Mouse (Mus musculus) heart, postnatal 0 days (tissue): ENCODE measurements at regions not wholly inside any gene's neighbourhood (a gene's known extent, or its start where the extent isn't known, plus 50 kb on each side); places are given as distances from the start of the nearest gene placed in this dataset.

Experiments
- ATAC-seq: fragments of 200-750 bp; cut with Nextera tagmentation; 2 replicates; pipeline ENCODE4 v1.8.0; 2017; ENCODE audit warnings: low read depth, moderate number of reproducible peaks, moderate library complexity; ENCODE audit not compliant: insufficient read depth
- DNase-seq: peaks from one replicate; pipeline ENCODE4 v3.0.0-alpha.2; 2016; ENCODE audit warnings: low spot score
- H3K27ac ChIP-seq: fragments of 300-500 bp; sonication (generic); 2 replicates; pipeline ENCODE4 v1.5.1; 2014; ENCODE audit warnings: low read depth, mild to moderate bottlenecking
- H3K27me3 ChIP-seq: fragments of 300-500 bp; sonication (generic); 2 replicates; pipeline ENCODE4 v1.6.1; 2014; ENCODE audit warnings: low read length, mixed read lengths; ENCODE audit not compliant: control insufficient read depth, insufficient read depth
- H3K36me3 ChIP-seq: fragments of 300-500 bp; sonication (generic); replicated peaks from 2 replicates; pipeline ENCODE4 v1.6.1; 2014; ENCODE audit warnings: low read length, mixed read lengths; ENCODE audit not compliant: control insufficient read depth, insufficient read depth
- H3K4me1 ChIP-seq: fragments of 300-500 bp; sonication (generic); 2 replicates; pipeline ENCODE4 v1.6.1; 2014; ENCODE audit warnings: antibody characterized with exemption; ENCODE audit not compliant: control insufficient read depth, insufficient read depth
- H3K4me2 ChIP-seq: fragments of 300-500 bp; sonication (generic); 2 replicates; pipeline ENCODE4 v1.6.1; 2014; ENCODE audit warnings: low read depth, mild to moderate bottlenecking, low read length, moderate library complexity
- H3K4me3 ChIP-seq: fragments of 300-500 bp; sonication (generic); 2 replicates; pipeline ENCODE4 v1.5.1; 2014; ENCODE audit warnings: low read depth, low read length
- H3K9ac ChIP-seq: fragments of 300-500 bp; sonication (generic); replicated peaks from 2 replicates; pipeline ENCODE4 v1.6.1; 2014; ENCODE audit warnings: low read depth, low read length, mixed read lengths
- H3K9me3 ChIP-seq: fragments of 300-500 bp; sonication (generic); replicated peaks from 2 replicates; pipeline ENCODE4 v1.6.1; 2016; ENCODE audit warnings: low read length; ENCODE audit not compliant: control insufficient read depth
- CTCF ChIP-seq: IDR thresholded peaks from 2 replicates; pipeline ENCODE4 v1.5.1; 2016; ENCODE audit warnings: antibody characterized with exemption, control low read depth, low read depth
- EP300 ChIP-seq: IDR thresholded peaks from 2 replicates; pipeline ENCODE4 v1.6.1; 2016; ENCODE audit warnings: antibody characterized with exemption, low read depth
- WGBS: fragments of 180-500 bp; shearing (Covaris S2); extraction: QIAGEN DNeasy Blood & Tissue Kit; methylation state at CpG from one replicate; pipeline ENCODE4 v1.1.7; 2014; 5-methylcytosine and 5-hydroxymethylcytosine counted together

- no peaks in the 10 kb centered on the region for H3K9me3 ChIP-seq
- H3K4me1 ChIP-seq: no peaks in the 10 kb centered on the region
- H3K36me3 ChIP-seq: no peaks in the 10 kb centered on the region
- H3K4me2 ChIP-seq: no peak overlapping the region
- no peak overlapping the region for H3K4me3 ChIP-seq
- H3K9ac ChIP-seq: no peak overlapping the region
- H3K27me3 ChIP-seq: no peaks in the 10 kb centered on the region
- DNase-seq (no peak), ATAC-seq (no peak)
- no peak overlapping the region for H3K27ac ChIP-seq
- TF ChIP-seq EP300 (no peak), CTCF (no peak)
- WGBS: 86% methylated on average over 14 of the region's 14 CpGs
Observed at GRCm38 (mm10) chr13:46201029-46201599, 72.4 kb upstream of the Stmnd1 start.

DNA sequence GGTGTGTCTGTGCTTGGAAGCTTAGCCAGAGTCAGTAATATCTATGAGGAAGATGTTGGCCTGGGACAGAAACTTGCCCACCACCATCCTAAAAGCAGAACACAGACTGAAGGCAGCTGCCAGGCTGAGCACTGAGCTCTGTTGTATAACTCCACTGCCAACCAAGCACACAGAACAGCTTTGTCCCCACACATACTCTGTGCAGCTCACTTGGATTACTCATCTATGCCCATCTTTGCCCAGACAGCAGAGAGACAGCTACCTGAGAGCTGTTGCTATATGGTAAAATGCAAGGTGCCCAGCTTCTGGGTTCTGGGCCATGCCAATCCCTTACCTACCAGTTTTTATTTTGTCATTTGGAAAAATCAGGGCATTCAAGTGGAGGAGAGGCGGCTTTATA is 80.4 kb upstream of the Stmnd1 start:
- no peak overlapping the region for H3K27ac ChIP-seq
- H3K9ac ChIP-seq: no peak overlapping the region
- DNase-seq: no peak
- no peaks in the 10 kb centered on the region for H3K27me3 ChIP-seq
- no peaks in the 10 kb centered on the region for H3K9me3 ChIP-seq
- no peak for TF ChIP-seq CTCF
- no peak for TF ChIP-seq EP300
- H3K4me2 ChIP-seq: no peak overlapping the region
- no peak for ATAC-seq
- H3K4me3 ChIP-seq: no peak overlapping the region
- H3K36me3 ChIP-seq: no peaks in the 10 kb centered on the region
- no peaks in the 10 kb centered on the region for H3K4me1 ChIP-seq
- WGBS: 79% methylated on average over 1 of the region's 1 CpGs

DNA sequence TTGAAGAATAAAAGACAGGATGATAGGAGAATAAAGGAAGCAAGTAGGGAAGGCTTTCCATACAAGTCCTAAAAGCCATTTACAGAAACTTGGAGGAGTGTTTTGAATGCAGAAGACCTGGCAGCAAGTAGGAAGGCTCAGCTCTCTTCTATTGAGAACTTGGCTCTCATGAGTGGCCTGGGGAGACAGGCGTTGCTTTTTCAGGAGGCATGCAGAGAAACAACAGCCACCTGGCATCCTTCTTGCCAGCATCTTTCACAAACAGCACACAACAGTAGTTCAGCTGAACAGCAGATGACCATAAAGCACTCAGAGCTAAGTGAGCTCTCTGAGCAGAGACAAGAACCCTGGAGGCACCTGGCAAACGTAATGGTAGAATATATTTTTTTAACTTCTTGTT is 83.8 kb upstream of the Stmnd1 start:
- H3K4me1 ChIP-seq: no peaks in the 10 kb centered on the region

GRCm38 (mm10) chr13:46182851-46183250 is 90.7 kb upstream of the Stmnd1 start:
- DNase-seq (peak; percentile 52), ATAC-seq (no peak)
- Histone ChIP-seq H3K4me3 (no peak overlapping the region), H3K9ac (no peak overlapping the region), H3K27me3 (no peaks in the 10 kb centered on the region), H3K36me3 (no peaks in the 10 kb centered on the region), H3K9me3 (no peaks in the 10 kb centered on the region), H3K4me2 (no peak overlapping the region), H3K4me1 (no peaks in the 10 kb centered on the region), H3K27ac (no peak overlapping the region)
- 59% methylated on average over 8 of the region's 8 CpGs for WGBS
- peak; percentile 31; the same call in 1 of the 2 replicates for TF ChIP-seq CTCF
- no peak for TF ChIP-seq EP300

More for the DNA sequence above, 83.8 kb upstream of the Stmnd1 start:
- ATAC-seq (no peak), DNase-seq (no peak)
- Histone ChIP-seq H3K4me3 (no peak overlapping the region), H3K4me2 (no peak overlapping the region), H3K9me3 (no peaks in the 10 kb centered on the region), H3K27me3 (no peaks in the 10 kb centered on the region), H3K9ac (no peak overlapping the region), H3K36me3 (no peaks in the 10 kb centered on the region), H3K27ac (no peak overlapping the region)
- WGBS: 72% methylated on average over 2 of the region's 2 CpGs
- no peak for TF ChIP-seq CTCF
- no peak for TF ChIP-seq EP300

DNA sequence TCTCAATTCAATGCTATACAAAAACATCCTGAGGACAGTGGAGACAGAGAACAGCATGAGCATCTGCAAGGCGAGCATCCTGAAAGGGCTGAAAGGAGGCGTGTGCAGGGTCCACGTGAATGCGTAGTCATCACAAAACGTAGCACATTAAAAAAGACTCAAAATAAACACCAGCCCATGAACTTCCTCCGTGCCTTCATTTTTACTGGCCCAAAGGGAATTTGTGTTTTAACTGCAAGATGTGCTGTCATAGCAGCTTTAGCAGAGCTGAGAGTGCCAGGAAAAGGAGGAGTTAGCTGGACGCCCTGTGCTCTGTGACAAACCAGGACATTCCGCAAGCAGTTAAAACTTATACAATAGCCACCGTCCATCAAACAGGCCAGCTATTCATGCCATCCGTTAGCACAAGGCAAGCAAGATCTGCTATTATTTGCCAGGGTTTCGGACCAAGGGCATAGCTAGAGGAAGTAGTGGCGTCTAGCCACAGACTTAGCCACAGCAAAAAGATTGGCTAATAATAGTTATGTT is 92.9 kb upstream of the Stmnd1 start:
- Histone ChIP-seq H3K27me3 (no peaks in the 10 kb centered on the region), H3K9ac (no peak overlapping the region), H3K27ac (no peak overlapping the region), H3K4me2 (no peak overlapping the region), H3K36me3 (no peaks in the 10 kb centered on the region), H3K4me3 (no peak overlapping the region), H3K9me3 (no peaks in the 10 kb centered on the region), H3K4me1 (no peaks in the 10 kb centered on the region)
- ATAC-seq (no peak; the same call in 1 of the 2 replicates), DNase-seq (no peak)
- 51% methylated on average over 12 of the region's 12 CpGs for WGBS
- TF ChIP-seq EP300 (no peak), CTCF (no peak)

- no peaks in the 10 kb centered on the region for H3K27me3 ChIP-seq
- H3K4me3 ChIP-seq: no peak overlapping the region
- DNase-seq (no peak), ATAC-seq (no peak)
- no peaks in the 10 kb centered on the region for H3K9me3 ChIP-seq
- H3K36me3 ChIP-seq: no peaks in the 10 kb centered on the region
- no peak for TF ChIP-seq CTCF
- no peak for TF ChIP-seq EP300
- H3K4me2 ChIP-seq: no peak overlapping the region
- WGBS: 83% methylated on average over 3 of the region's 3 CpGs
- H3K4me1 ChIP-seq: no peaks in the 10 kb centered on the region
- H3K27ac ChIP-seq: no peak overlapping the region
- H3K9ac ChIP-seq: no peak overlapping the region
Observed at GRCm38 (mm10) chr13:46179916-46180315, 93.6 kb upstream of the Stmnd1 start.
